Mouse (Mus musculus) small intestine, adult 2 months (tissue): ENCODE measurements around the gene 4931414P19Rik.

Experiments used
- CTCF ChIP-seq: fragments of 200-500 bp; IDR thresholded peaks from 2 replicates; pipeline ENCODE4 v1.5.1; 2012; ENCODE audit warnings: low read depth, mild to moderate bottlenecking, control low read depth, inconsistent platforms, low read length, moderate library complexity, mixed read lengths; ENCODE audit not compliant: insufficient replicate concordance, insufficient read length; ENCODE audit errors: extremely low read depth
- POLR2A ChIP-seq: fragments of 200-500 bp; IDR thresholded peaks from 2 replicates; pipeline ENCODE4 v1.6.1; 2012; ENCODE audit warnings: low read depth, mild to moderate bottlenecking, control low read depth, inconsistent platforms, low read length, moderate library complexity

DNA sequence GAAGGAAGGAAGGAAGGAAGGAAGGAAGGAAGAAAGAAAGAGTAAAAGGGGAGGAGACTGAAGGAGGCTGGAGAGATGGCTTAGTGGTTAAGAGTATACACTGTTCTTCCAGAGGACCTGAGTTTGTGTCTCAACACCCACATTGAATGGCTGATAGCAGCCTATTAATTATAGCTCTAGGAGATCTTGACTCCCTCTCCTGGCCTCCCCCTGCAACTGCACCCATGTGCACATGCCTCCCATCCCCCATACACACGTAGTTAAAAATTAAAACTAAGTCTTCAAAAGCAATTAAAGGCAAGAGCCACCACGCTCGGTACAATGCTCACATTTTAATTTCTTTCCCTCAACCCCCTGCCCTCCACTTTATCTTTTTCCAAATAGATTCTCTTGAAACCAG lies 11.7 kb downstream of the 4931414P19Rik start:
- TF ChIP-seq POLR2A (no peak), CTCF (no peak)
